In genomic region chr5:16716391-16716790, GRCm38 (mm10) we compare ENCODE assay signal across 26 mouse cellular contexts.
"Had no signal": no experiment of that assay in that cellular context is flagged by ENCODE, and none has a peak within 500 bp of the region (broad histone marks: within the 10 kb centered on the region; RNA-seq: fewer than 3 reads in every experiment).

No protein-coding gene starts in this region.

- H3K9ac ChIP-seq: heart, embryonic 13.5 days; heart, embryonic 15.5 days; hindbrain, embryonic 13.5 days; hindbrain, embryonic 15.5 days; limb, embryonic 12.5 days; liver, embryonic 13.5 days; liver, embryonic 15.5 days had no signal

- H3K4me3 ChIP-seq: gastrocnemius, adult 2 months; heart, embryonic 13.5 days; heart, embryonic 15.5 days; hindbrain, embryonic 13.5 days; hindbrain, embryonic 15.5 days; layer of hippocampus, adult 2 months; left cerebral cortex, adult 2 months; limb, embryonic 10.5 days; limb, embryonic 12.5 days; liver, embryonic 13.5 days; liver, embryonic 15.5 days had no signal

- H3K4me1 ChIP-seq: heart, embryonic 13.5 days; heart, embryonic 15.5 days; hindbrain, embryonic 13.5 days; hindbrain, embryonic 15.5 days; limb, embryonic 10.5 days; limb, embryonic 12.5 days; liver, embryonic 13.5 days; liver, embryonic 15.5 days had no signal

- ATAC-seq: hindbrain, postnatal 0 days had no signal

- H3K36me3 ChIP-seq: heart, embryonic 13.5 days; heart, embryonic 15.5 days; hindbrain, embryonic 13.5 days; hindbrain, embryonic 15.5 days; limb, embryonic 10.5 days; limb, embryonic 12.5 days; liver, embryonic 13.5 days; liver, embryonic 15.5 days had no signal

- DNase-seq: gastrocnemius, adult 2 months; gastrocnemius, postnatal 10 days; gastrocnemius, postnatal 25 days; heart, adult 18-20 months; heart, postnatal 14 days; heart, postnatal 36 days; kidney, adult 11 months; kidney, adult 2 months; kidney, adult 9 months; kidney, postnatal 10 days; kidney, postnatal 25 days; kidney, postnatal 4 days; liver; liver, embryonic 13.5 days had no signal

- H3K4me2 ChIP-seq: heart, embryonic 11.5 days; heart, embryonic 13.5 days; heart, embryonic 15.5 days; hindbrain, embryonic 13.5 days; hindbrain, embryonic 15.5 days; limb, embryonic 12.5 days; liver, embryonic 11.5 days; liver, embryonic 13.5 days; liver, embryonic 15.5 days had no signal

- H3K27ac ChIP-seq: gastrocnemius, adult 2 months; heart, embryonic 13.5 days; heart, embryonic 15.5 days; hindbrain, embryonic 13.5 days; hindbrain, embryonic 15.5 days; hindbrain, postnatal 0 days; layer of hippocampus, adult 2 months; left cerebral cortex, adult 2 months; limb, embryonic 10.5 days; limb, embryonic 12.5 days; liver, embryonic 13.5 days; liver, embryonic 15.5 days had no signal

- H3K27me3 ChIP-seq: heart, embryonic 13.5 days; heart, embryonic 15.5 days; hindbrain, embryonic 13.5 days; hindbrain, embryonic 15.5 days; limb, embryonic 12.5 days; liver, embryonic 13.5 days; liver, embryonic 15.5 days had no signal

- H3K9me3 ChIP-seq: heart, embryonic 15.5 days; hindbrain, embryonic 13.5 days; hindbrain, embryonic 15.5 days; limb, embryonic 10.5 days; limb, embryonic 12.5 days; liver, embryonic 13.5 days; liver, embryonic 15.5 days had no signal
